Mouse (Mus musculus): ENCODE measurements around the gene Pot1b. TPM values are rescaled to one million over a fixed set of nuclear protein-coding genes. Genes with fewer than 3 reads are reported as not detected.

Gene Pot1b
- 1.7 and 5.9 TPM in 2 replicates for polyA plus RNA-seq (2012; rRNA removed; ENCODE audit: low replicate concordance)

GRCm38 (mm10) chr17:55711984-55712811, at the start of gene Pot1b:
TSS of gene Pot1b (minus strand) at chr17:55712628.

GRCm38 (mm10) chr17:55749786-55750185, 37.4 kb upstream of the Pot1b start, which contains the start of gene Adgre4:
TSS of gene Adgre4 (plus strand) at chr17:55749984.

GRCm38 (mm10) chr17:55625092-55625491, 87.3 kb downstream of the Pot1b start, which contains the start of gene Vmn2r118:
TSS of gene Vmn2r118 (minus strand) at chr17:55625192.

Other genes with a start within 250 kb of the Pot1b start
- gene Vmn2r118, start 87.4 kb downstream of the Pot1b start, polyA plus RNA-seq (2012; rRNA removed; ENCODE audit: low replicate concordance), result not detected in 2 replicates
- 1.3 and 3.4 TPM in 2 replicates for gene Adgre4, start 37.4 kb upstream of the Pot1b start, polyA plus RNA-seq (2012; rRNA removed; ENCODE audit: low replicate concordance)
- 0.10 and 0.68 TPM in 2 replicates for gene Zfp119a, start 166.3 kb upstream of the Pot1b start, polyA plus RNA-seq (2012; rRNA removed; ENCODE audit: low replicate concordance)
- 0.65 and 1.2 TPM in 2 replicates for gene Zfp959, start 179.5 kb upstream of the Pot1b start, polyA plus RNA-seq (2012; rRNA removed; ENCODE audit: low replicate concordance)
- 0.11 and 0.57 TPM in 2 replicates for gene Zfp119b, start 236.9 kb upstream of the Pot1b start, polyA plus RNA-seq (2012; rRNA removed; ENCODE audit: low replicate concordance)
- gene Ebi3, start 240.0 kb upstream of the Pot1b start, polyA plus RNA-seq (2012; rRNA removed; ENCODE audit: low replicate concordance), result 23.6 and 33.9 TPM in 2 replicates
- 5.2 and 7.6 TPM in 2 replicates for gene Yju2, start 246.5 kb upstream of the Pot1b start, polyA plus RNA-seq (2012; rRNA removed; ENCODE audit: low replicate concordance)

Data from mammary gland, adult 2 months (tissue).